Mouse (Mus musculus): ENCODE measurements around the gene Ccr7.

- TF ChIP-seq POLR2A (IDR thresholded peaks at IDR 0.05; ENCODE audit: borderline replicate concordance, extremely low read depth, low read depth, low read length), result no peak
- TF ChIP-seq CTCF (IDR thresholded peaks at IDR 0.05; ENCODE audit: insufficient read depth, low read length), result no peak
Observed at GRCm38 (mm10) chr11:99168030-99168474, 13.2 kb upstream of the Ccr7 start.

All from lung, adult 2 months (tissue).